Mouse (Mus musculus) fat pad, adult 2 months (tissue): ENCODE data around the gene Hnrnph2.

Experiments used
- DNase-seq: peaks from one replicate; pipeline ENCODE4 v3.0.0-alpha.2; 2011; ENCODE audit warnings: low read depth, low spot score; ENCODE audit errors: extremely low read depth

Gene Hnrnph2

GRCm38 (mm10) chrX:134612285-134612959 lies 11.4 kb downstream of the Hnrnph2 start:
- DNase-seq: no peak

- DNase-seq: no peak
These were observed 13.3 kb downstream of the Hnrnph2 start for GRCm38 (mm10) chrX:134614306-134614705.

DNA sequence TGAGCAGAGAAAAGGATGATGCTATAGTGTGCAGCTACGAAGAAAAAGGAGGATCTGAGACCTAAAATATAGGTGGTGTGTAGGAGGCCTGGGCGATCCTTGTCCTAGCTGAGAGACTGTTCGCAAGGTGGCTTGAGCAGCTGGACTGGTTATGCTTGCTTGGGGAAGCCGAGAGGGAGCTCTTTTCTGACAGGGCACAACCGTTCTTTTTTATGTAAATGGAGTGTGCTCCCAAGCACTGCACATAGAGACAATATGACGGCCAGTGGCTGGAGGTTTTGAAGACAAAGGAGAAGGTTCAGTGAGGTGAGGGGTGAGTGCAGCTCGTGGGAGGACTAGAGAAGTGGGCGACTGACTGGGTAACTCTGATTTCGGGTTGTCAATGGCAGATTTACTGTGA lies 18.7 kb downstream of the Hnrnph2 start:
- DNase-seq: no peak

- no peak for DNase-seq
These were observed 19.4 kb downstream of the Hnrnph2 start for GRCm38 (mm10) chrX:134620254-134620865.

DNA sequence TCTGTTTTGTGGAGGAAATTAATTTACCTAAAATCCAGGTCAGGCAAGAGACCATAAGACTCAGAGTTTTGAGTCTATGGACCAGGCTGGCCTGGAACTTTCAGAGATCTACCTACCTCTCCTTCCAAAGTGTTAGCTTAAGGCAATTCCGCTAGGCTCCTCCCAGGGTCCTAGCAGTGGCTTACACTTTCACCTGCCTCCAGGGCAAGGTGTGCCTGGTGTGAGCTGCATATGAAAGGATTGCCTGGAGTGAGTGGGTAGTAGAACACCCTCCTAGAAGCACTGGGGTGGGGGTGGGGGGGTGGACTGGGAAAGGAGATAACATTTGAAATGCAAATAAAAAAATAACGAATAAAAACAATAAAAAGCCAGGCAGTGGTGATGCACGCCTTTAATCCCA lies 20.7 kb downstream of the Hnrnph2 start:
- no peak for DNase-seq

GRCm38 (mm10) chrX:134623350-134623749 lies 22.4 kb downstream of the Hnrnph2 start:
- DNase-seq: no peak

- DNase-seq: no peak
These were observed 27.2 kb downstream of the Hnrnph2 start for GRCm38 (mm10) chrX:134628200-134628599.

GRCm38 (mm10) chrX:134632710-134633109 lies 31.7 kb downstream of the Hnrnph2 start:
- DNase-seq: no peak

- no peak for DNase-seq
These were observed 34.1 kb downstream of the Hnrnph2 start for GRCm38 (mm10) chrX:134635111-134635510.

DNA sequence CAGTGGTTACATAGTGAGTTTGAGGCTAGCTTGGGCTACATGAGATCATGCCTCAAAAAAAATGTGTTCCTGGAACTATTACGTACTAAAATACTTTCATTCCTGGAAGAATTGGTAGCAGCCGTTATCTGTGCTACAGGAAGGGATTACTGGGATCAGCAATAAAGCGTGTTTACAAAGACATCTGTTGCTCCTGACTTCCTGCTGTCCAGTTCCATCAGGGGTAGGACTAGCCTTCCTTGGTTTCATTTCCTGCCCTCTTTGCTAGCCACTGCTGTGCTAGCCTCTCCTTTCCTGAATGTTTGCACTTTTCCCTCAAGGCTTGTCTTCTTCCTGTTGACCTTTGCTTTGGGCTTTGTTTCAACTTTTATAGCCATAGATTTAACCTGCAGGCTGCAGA lies 34.9 kb downstream of the Hnrnph2 start:
- DNase-seq: no peak

DNA sequence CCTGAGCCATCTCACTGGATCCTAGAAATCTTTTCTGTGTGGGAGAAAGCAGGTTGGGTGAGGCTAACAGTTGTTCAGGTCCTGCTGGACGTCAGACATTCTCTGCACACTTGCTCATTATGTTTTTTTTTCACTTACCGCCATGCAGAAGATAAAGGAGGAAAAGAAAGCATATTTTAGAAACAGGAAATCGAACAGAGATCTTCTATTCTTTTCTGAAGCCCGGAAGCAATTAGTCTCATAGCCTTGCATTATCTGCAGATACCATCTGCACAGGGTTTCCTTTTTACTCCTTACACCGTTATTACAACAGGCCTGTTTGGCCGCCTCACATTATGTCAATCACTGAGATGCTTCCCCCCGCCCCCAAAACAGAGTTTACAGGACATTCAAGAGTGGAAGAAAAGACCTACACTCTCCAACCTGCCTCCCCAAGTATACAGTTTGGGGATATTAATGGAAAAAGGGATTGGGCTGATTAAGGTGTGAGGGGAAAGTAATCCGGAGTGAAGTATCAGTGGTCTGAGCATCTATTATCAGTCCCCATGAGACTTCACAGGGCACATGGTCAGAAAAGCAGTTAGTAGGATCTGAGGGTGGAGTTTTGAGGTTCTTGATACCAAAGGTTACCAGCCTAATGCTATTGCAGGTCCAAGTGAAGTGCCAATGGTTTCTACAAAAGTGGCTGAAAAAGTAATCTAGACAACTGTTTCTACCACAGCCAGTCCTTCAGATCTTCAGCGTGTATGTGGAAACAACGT lies 40.2 kb downstream of the Hnrnph2 start:
- DNase-seq: no peak

GRCm38 (mm10) chrX:134646338-134646737 lies 45.4 kb downstream of the Hnrnph2 start:
- DNase-seq: no peak

- no peak for DNase-seq
These were observed 46.4 kb downstream of the Hnrnph2 start for GRCm38 (mm10) chrX:134647421-134647820.

- no peak for DNase-seq
These were observed 47.2 kb downstream of the Hnrnph2 start for GRCm38 (mm10) chrX:134648031-134648692.

- DNase-seq: no peak
These were observed 51.1 kb downstream of the Hnrnph2 start for GRCm38 (mm10) chrX:134652061-134652460.
